Mouse (Mus musculus) gonadal fat pad, adult 2 months (tissue): ENCODE results near the gene Qprt. TPM values are rescaled to one million over a fixed set of nuclear protein-coding genes. Genes with fewer than 3 reads are reported as not detected.
"Not testable (repeated sequence)": the region's sequence is repeated elsewhere in the genome, so short reads cannot be mapped to it uniquely, and the experiment has no call there.

Experiments used
- DNase-seq: peaks from one replicate; pipeline ENCODE4 v3.0.0-alpha.2; 2012; ENCODE audit warnings: low read depth
- polyA plus RNA-seq: library from polyadenylated mRNA; depleted of rRNA; stranded (reverse); fragments of >200 nt; gene quantifications from 2 replicates; pipeline ENCODE4 v1.2.3, GENCODE M21; 2012

Qprt gene
- polyA plus RNA-seq, 1 experiment: 2.1 TPM

- no peak for DNase-seq
These were observed 23.5 kb downstream of the Qprt start for GRCm38 (mm10) chr7:127098521-127098920.

GRCm38 (mm10) chr7:127096456-127096855 is 25.6 kb downstream of the Qprt start:
- no peak for DNase-seq

- DNase-seq: no peak
These were observed 28.1 kb downstream of the Qprt start for GRCm38 (mm10) chr7:127093914-127094313.

- no peak for DNase-seq
These were observed 30.7 kb downstream of the Qprt start, which contains the start of gene AI467606 for GRCm38 (mm10) chr7:127091114-127091896. AI467606 (plus strand) TSS chr7:127091359.

DNA sequence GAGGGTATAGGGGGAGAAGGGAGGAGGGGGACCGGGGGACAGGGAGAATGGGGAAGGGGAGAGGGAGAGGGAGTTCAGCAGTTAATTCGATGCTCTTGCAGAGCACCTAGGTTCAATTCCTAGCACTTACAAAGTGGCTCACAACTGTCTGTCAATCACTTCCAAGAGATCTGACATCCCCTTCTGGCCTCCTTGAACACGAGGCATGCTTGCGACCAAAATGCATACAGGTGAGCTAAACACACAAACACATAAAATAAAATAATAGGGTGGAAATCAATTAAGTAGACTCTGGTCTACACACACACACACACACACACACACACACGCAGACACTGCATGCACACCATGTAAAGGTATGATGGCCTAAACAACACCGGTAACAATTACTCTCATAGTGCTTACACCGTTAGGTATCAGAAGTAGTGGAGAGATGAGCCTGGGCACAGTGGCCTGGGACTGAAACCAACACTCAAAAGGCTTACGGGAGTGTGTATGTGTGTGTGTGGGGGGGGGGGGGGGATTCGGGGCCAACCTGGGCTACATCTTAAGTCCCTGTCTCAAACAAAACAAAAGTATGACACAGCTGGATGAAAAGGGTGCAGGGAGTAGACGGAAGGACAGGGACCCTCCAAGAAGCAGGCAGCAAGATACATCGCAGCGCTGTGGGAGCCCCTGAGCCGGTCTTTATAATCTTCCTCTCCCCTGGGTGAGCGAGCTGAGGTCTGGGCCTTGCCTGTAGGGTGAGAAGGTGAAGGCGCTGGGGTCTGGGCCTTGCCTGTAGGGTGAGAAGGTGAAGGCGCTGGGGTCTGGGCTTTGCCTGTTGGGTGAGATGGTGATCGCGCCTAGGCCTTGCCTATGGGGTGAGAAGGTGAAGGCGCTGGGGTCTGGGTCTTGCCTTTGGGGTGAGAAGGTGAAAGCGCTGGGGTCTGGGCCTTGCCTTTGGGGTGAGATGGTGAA is 31.6 kb downstream of the Qprt start:
- DNase-seq: no peak

GRCm38 (mm10) chr7:127088901-127089845 is 32.9 kb downstream of the Qprt start:
- DNase-seq: no peak

DNA sequence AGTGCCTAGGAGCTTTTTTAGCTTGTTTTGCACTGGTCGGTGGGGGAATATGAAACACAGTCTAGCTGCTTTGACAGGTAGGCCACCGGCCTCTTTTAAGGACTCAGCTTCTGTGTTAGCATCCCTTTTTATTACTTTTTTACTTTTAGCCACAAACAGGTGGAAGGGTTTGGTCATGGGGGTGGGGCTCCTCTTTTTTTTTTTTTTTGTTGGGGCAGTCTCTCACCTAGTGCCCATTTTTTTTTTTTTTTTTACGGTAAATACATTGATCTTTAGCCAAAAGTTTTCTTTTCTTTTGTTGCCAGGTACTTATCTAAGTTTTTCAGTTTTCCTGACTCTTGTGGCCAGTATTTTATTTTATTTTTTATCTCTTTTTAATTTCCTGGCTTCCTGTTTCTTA is 33.9 kb downstream of the Qprt start:
- no peak for DNase-seq

DNA sequence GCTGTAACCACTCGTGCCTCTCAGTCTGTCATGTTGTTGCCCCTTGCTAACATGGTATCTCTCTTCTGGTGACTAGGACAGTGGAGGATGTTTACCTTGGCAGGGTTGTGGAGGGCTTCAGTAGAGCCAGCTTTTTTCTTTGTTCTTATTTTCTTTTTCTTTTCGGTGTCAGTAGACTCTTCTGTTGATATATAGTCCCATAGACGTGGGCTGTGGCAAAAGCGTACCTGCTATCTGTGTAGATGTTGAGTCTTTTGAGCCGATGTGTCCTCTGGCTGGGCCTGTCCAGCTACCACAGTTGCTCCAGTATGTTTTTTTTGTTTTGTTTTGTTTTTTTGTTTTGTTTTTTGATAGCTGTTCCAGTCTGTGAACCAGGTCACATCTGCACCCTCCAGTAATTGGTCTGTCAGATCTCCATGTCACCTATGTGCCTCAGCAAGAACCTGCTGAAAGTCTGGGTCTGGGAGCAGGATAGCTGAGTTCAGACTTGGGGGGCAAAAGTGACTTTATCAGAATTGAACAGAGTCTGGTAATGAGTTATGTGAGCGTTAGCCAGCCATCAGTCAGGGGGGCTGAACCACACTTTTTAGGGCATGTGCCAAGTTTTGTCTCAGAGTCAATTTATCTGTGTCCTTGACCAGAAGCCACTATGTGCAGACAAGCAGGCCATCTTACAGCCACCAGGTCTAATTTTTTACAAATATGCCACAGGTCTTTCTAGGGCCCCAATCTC is 34.6 kb downstream of the Qprt start, which contains the start of gene Zg16:
Zg16 (minus strand) TSS at position 51 of the 733 bp plus-strand sequence.
- not testable (repeated sequence) for DNase-seq

- DNase-seq: not testable (repeated sequence)
These were observed 36.3 kb downstream of the Qprt start for GRCm38 (mm10) chr7:127085751-127086150.

DNA sequence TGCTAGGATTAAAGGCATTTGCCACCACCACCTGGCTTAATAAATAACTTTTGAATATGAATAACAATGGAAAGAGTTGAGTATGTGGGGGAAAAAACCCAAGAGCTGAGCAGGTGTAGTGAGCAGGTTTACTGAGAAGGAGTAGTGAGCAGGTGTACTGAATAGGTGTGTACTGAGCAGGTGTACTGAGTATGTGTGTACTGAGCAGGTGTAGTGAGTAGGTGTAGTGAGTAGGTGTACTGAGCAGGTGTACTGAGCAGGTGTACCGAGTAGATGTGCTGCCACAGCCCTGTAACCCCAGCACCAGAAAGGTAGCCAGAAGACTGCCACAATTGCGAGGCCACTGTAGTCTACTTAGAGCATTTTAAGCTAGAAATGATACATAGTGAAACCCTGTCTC is 37.2 kb downstream of the Qprt start:
- no peak for DNase-seq

DNA sequence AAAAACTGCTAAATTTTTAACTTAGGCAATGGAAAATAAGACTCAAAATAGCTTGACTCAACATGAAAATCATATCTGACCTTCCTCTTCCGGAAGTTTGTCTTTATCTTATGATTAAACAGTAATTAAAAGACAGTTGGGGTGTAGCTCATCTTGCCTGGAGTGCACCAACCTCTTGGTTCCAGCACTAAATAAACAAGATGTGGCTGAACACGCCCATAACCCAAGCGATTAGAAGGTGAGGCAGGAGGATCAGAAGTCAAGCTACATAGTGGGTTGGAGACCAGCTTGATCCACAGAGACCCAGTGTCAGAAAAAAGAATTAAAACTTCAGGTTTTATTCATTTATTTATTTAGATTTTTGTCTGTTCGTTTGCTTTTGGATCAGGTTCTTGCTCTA is 38.3 kb downstream of the Qprt start:
- DNase-seq: no peak

- no peak for DNase-seq
These were observed 39.0 kb downstream of the Qprt start for GRCm38 (mm10) chr7:127082995-127083394.

GRCm38 (mm10) chr7:127082271-127082670 is 39.8 kb downstream of the Qprt start:
- DNase-seq: no peak

DNA sequence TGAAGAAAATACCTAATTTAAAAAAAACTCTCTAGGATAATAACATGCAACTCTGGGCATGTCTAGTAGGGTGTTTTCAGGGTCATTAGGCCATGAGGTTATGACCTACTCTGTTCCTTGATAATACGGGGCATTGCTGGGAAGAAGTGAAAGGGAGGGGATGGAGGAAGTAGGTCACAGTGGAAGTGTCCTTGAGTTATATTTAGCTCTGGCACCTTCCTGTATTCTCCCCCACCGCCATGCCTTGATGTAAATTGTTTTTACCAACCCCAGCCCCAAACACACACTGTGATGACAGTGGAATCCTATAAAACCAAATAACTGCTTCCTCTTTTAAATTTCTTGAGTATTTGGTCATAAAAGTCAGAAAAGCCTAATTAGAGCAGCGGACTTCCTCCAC is 42.0 kb downstream of the Qprt start:
- DNase-seq: no peak

DNA sequence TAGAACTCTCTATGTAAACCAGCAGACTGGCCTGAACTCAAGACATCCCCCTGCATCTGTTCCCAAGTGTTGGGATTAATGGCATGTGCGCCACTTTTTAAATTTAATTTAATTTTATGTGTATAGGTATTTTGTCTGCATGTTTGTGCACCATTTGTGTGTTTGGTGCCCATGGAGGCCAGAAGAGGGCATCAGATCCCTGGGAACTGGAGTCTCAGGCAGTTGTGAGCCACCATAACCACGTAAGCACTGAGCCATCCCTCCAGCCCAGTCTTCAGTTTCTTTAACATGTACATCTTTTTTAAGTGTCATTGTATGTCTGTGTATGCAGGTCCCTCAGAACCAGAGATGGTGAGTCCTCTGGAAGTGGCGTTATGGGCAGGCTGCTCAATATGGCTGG is 44.3 kb downstream of the Qprt start:
- DNase-seq: no peak

DNA sequence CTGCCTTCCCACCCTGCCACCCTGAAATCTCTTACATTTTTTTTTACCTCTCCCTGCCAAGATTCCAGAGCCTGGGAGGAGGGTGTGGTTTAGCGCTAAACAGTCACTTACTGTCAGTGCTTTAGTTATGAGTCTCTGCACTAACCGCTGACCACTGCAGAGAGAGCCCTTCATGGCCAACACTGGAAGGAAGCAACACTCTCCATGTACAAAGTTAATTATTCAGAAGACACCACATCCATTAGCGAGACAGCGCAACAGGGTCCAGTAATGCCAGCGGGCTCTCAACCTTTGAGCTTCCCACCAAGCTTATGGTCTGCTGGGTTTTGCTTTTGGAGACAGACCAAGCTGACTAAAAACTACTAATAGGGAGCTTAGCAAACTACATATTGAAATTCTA is 45.8 kb downstream of the Qprt start:
- no peak for DNase-seq

- DNase-seq: no peak
These were observed 48.8 kb downstream of the Qprt start for GRCm38 (mm10) chr7:127073221-127073620.

DNA sequence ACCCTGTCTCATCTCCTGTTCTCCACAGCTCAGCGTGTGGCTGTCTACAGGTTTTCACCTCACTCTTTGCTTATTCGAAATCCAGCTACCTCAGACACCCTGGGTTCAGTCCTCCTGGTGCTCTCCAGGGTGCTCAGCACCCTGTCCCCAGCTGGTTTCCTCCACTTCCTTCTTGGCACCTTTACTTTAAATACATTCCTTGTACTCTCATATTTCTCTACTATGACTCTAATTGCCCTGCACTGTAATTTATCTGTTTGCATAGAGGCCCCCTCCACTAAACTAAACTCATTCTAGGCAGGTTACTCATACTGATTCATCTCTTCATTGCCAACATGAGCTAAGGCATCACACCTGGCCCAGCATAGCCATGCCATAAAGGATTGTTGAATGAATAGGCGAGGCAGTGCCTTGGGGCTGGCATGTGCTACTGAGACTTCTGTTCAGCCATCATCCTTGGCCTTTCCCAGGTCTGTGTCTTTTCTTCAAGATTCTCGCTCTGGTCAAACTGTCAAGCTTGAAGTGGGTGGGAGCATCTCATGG is 51.1 kb downstream of the Qprt start:
- DNase-seq: no peak

DNA sequence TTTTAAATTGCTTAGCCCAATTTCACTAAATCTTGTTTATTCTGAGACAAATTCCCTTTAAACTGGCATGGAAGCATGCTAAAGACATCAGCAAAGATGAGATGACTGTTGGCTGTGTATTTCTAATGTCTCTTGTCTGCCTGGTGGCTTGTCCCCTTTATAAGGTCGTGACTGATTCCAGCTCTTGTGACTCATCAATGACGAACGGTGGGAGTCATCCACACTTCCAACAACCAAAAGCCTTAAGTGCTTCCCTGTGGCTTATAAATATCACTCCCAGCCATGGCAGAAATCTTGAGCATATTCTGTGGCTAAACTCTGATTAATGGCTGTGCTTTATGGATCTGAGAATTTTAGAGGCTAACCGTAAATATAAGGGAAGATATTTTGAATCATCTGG is 55.7 kb downstream of the Qprt start:
- no peak for DNase-seq

- DNase-seq: no peak
These were observed 56.5 kb downstream of the Qprt start for GRCm38 (mm10) chr7:127065538-127065937.
